Mouse (Mus musculus) urinary bladder, postnatal 4 days (tissue): Measurements from ENCODE around the gene Gm21983.

Source experiments
- DNase-seq, 2 experiments: peaks; one replicate each; pipeline ENCODE4 v3.0.0; 2021 to 2022; ENCODE audit warnings: low spot score in 2 of 2

Gene Gm21983

DNA sequence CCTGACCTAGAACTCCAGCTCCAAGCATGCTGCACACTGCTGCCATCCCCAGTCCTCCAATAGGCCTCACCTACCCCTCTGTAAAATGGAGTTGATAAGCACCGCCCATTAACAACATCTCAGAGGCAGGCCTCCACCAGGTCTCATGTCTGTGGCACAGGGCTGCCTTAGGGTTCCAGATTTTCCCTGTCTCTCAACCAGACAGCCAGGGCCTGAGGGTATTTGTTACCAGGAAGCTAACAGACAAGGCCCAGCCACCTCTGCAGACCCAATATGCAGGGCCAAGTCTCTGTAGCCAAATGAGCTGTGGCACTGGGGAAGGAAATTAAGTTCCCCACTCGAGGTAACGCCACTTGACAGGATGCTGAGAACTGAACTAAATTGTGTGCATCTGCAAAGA is 20.0 kb downstream of the Gm21983 start:
- no peak for DNase-seq

DNA sequence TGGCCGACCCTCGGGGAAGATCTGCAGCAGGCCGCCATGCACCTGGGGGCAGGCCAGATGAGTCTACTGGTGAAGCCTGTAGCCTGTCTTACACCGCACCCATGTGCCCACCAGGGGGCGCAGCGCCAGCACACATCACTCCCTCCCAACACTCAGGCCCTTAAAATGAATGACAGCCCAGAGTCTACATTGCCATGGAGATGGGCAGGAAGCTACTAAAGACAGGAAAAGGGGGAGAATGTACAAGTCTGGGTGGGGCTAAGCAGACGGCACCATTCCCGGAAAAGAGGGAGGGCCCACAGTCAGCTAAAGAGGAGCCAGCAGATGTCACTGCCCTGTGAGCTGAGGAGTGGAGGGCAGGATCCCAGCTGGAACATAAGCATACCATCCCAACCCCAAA is 21.0 kb downstream of the Gm21983 start:
- DNase-seq: peak; percentile 81 to 91

DNA sequence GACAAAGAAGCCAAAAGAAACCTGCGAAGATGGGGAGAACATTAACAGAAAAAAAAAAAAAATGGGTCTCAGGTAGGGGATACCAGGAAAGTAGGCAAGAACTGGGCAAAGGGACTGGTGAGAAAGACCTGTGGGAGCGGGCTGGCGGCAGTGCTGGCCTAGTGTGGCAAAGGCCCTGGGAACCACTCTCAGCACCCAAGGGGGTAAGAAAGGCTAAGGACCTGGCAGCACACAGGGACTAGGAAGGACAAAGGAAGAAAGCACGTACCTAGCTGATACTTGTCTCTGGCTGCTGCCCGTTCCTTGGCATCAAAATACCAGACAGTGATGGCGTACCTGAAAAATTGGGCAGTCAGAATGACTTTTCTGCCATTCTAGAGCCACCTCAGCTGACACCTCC is 21.6 kb downstream of the Gm21983 start:
- DNase-seq: no peak

DNA sequence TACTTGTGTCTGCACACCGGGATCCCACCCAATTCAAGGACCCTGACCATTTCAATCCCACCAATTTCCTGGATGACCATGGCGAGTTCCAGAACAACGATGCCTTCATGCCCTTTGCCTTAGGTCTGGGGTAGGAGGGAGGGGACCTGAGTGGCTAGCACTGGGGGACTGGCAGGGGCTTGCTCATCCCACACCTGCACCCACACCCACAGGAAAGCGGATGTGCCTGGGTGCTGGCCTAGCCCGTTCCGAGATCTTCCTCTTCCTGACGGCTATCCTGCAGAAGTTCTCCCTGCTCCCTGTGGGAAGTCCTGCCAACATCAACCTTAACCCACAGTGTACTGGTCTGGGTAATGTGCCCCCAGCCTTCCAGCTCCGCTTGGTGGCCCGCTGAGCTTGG is 22.7 kb downstream of the Gm21983 start:
- no peak for DNase-seq

DNA sequence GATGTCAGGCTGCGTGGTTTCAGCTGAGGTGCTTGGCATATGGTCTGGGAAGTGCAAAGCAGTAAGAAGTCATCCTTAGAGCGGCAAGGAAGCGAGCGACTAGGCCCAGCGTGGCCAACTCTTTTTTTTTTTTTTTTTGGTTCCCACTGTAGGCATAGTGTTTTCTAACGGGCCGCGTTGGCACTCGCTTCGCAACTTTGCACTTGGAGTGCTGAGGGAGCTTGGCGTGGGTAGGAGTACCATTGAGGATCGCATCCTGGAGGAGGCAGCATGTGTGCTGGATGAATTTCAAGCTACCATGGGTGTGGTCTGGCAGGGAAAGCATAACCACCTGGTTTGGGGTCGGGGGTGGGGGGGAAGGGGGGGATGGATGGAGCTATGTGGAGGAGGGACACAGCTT is 24.9 kb downstream of the Gm21983 start:
- DNase-seq: no peak

DNA sequence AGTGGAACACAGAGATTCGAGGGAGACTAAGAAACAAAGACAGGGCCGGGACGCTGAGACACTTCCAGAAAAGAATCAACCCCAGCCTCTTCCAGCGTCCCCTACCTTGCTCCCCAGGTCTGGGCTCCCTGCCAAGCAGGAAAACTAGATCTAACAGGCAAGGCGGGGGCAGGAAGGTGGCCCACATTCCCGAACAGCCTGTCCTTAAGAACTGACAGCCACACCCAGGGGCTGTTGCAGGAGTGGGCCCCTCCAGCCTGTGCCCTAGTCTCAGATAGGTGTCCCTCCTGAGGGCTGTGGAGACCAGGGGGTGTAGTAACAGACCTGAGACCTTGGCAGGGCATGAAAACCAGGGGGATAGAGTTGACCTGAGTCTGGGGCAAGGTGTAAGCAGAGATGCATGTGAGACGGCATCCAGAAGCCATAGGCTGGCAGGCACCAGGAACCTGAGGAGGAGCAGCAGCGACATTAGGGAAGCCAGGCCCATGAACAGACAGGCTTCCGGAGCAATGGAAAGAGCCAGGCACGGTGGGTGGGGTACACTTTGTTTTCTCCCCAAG is 27.6 kb downstream of the Gm21983 start, which contains the start of gene Cyp2t4:
TSS of gene Cyp2t4 (plus strand) at position 510 of the 560 bp plus-strand sequence.
- DNase-seq: no peak

DNA sequence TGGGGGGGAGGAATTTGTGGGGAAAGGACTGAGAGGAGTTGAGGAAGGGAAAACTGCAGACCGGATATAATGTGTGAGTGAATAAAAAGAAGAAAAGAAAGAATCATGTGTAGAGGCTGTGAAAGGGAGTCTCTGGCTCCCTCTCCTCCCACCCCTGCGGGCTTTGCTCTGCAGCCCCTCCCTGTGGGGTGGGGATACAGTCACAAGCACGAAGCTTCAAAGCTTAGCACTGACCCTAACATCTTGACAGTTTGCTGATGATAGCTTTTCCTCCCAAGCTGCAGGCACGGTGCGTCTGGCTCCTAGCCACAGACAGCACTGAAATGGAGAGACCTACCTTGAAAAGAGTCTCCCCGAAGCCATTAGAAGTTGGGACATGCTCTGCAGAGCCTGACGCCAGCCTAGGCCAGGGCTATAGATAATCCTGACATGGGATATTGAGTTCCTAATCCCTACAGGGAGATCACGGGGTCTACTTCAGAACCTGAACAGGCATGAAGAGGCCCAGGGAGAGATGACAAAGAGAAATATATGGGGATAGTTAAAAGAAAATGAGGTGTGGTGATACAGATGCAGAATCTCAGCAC is 44.4 kb downstream of the Gm21983 start:
- no peak for DNase-seq

DNA sequence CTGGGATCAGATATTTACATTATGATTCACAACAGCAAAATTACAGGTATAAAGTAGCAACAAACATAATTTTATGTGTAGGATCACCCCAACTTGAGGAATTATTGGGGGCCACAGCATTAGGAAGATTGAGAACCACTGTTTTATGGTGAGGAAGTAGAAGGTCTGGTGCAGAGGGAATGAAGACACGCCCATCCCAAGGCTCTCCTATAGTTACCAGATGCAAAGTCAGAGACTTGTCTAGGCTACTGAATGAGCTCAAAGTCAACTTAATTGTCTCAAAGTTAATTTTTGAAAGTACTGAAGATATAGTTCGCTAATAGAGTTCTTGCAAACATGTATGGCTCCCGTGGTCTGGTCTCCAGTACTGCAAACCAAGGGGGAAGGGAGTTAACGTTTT is 47.1 kb downstream of the Gm21983 start:
- no peak for DNase-seq

DNA sequence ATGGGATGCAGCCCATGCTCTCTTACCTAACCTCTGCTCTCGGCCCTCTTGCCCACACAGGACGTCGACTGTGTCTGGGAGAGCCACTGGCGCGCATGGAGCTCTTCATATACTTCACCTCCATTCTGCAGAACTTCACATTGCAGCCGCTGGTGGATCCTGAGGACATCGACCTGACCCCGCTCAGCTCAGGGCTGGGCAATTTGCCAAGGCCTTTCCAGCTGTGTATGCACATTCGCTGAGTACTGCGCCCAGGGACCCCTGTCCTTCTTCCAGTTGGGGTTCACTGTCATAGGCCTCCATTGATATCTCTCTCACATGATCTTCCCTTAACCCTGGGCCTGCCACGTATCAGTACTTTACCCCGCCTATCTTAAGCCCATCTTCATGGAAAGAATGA is 47.7 kb downstream of the Gm21983 start:
- DNase-seq: no peak

DNA sequence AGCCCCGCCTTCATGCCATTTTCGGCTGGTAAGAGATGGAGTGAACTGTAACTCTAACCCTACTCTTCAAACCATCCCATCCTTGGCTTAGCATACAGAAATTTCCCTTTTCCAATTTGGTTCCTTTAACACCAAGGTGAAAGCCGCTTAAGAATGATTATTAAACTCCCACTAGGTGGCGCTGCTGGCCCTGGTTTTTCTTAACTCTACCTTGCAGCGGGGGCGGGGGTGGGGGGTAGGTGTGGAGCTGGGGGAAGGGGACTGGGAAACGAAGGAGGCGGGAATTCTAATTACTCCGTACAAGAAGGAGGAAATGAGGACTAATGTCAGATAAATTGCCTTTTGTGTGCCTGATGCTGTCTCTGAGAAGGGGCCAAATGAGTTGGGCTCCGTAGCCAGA is 48.3 kb downstream of the Gm21983 start:
- no peak for DNase-seq

DNA sequence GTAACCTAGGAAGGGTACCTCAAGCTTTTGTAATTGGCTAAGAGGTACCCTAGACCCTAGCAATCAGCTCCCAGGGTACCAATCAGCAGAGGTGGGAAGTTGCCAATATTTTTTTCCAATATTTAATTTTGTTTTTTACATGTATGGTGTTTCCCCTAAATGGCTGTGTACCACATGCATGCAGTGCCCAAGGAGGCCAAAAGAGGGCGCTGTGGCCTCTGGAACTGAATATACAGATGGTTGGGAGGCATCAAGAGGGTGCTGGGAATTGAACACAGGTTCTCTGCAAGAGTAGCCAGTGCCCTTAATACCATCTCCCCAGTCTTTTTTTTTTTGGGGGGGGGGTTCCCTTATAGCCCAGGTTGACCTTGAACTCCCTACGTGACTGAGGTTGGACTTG is 49.5 kb downstream of the Gm21983 start:
- no peak for DNase-seq

DNA sequence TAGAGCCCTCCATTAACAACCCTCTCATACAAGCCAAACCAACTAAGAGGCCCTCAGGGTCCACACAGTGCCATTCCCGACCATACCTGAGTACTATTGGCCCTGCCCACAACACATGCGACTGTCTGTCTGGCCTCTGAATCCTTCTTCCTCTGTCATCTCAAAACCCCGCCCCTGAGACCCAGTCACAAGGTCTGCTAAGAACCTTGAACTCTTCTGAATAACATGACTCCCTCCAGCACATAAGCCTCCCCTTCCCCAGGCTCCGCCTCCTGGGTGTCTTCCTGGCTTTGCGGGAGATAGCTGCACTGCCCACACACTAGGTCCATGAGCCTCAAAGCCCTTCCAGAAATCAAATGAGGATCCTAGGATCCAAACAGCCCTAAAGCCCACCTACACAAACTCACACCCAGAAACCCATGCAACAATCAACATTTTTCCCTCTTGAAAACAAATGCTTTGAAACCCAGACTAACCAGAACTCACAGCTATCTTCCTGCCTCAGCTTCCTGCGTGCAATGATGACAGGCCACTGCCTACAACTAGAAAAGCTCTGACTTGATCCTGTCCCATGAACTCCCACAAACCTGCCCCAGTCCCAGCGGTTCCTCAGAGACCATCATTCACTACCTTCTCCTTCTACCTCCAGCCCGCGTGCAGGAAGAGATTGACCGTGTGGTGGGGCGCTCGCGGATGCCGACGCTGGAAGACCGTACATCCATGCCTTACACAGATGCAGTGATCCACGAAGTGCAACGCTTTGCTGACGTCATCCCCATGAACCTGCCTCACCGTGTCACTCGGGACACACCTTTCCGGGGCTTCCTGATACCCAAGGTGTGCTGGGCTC is 50.1 kb downstream of the Gm21983 start:
- DNase-seq: no peak

DNA sequence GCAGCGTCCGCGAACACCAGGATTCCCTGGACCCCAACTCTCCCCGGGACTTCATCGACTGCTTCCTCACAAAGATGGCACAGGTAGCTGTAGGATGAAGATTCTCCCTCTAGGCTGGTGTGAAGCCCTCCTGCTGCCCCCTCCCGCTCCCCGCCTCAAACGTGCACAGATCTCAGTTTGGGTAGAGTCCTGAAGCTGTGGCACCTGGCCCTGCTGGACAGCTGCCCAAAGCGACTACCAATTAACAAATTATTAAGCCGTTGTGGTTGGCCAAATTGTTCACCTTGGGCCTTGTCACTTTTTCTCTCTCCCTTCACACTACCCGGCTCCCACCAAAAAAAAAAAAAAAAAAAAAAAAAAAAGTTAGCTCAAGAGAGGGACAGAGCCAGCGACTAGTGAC is 51.1 kb downstream of the Gm21983 start:
- DNase-seq: no peak

DNA sequence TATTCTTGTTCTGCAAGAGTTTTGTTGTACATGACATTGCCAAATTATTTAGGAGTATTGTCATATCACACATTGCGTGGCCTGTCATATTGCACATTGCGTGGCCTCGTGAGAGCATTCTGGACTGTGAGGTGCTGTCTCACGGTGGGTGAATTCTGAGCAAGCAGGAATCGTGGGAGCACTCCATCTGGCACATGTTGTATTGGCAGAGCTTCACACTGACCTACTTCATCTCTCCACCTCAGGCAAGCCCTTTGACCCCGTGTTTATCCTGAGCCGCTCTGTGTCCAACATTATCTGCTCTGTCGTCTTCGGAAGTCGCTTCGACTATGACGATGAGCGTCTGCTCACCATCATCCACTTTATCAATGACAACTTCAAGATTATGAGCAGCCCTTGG is 51.9 kb downstream of the Gm21983 start:
- no peak for DNase-seq

DNA sequence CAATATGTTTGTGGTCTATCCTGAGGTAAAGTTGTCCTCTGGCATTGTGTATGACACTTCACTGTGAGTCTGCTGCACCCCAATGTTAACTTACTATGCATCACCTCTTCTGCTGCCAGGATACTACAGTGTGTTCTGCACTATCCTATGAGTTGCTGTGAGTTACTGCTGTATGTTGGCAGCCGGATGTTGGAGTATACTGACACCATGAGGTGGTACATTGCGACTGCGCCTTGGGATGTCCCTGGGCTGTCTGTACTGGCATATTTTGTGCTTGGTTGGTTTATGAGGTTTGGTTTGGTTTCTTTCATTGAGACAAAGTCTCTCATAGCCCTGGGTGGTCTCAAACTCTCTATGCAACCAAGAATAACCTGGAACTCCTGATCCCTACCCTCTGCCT is 52.7 kb downstream of the Gm21983 start:
- DNase-seq: no peak

DNA sequence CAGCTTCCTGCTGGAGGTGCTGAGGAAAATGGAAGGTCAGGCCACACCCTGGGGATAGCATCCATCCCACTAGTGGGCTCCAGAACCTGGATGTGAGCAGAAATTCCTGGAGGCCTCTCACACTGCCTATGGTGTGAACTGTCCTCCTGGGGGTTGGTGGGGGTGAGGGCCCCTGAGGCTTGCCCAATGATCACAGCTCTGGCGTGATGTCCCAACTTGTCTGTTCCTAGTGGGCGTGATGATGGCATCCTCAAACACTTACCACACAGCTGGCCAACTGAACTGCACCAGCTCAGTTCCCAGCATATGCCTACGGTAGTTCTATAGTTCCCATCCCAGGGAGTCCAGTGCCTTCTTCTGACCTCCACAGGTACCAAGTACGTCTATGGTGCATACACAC is 55.9 kb downstream of the Gm21983 start:
- no peak for DNase-seq

DNA sequence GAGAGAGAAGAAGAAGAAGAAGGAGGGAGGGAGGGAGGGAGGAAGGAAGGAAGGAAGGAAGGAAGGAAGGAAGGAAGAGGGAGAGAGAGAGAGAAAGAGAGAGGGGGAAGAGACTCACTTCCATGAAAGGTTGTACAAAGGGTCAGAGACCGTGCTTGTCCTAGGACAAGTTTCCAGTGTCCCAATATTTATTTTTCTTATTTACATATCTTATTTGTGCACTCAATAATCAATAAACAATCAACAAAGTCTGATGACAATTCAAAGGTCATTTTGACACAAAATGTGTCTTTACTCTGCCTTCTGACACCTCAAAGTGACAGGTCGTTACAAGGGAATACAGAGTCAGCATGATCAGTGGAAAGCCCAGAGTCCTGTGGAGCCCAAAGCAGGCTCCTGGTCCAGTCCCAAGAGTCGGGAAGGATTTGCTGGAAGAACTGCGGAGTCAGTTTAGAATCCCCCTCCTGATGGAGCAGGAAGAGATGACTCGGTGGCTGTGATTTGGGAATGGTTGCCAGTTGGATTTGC is 56.5 kb downstream of the Gm21983 start:
- no peak for DNase-seq

DNA sequence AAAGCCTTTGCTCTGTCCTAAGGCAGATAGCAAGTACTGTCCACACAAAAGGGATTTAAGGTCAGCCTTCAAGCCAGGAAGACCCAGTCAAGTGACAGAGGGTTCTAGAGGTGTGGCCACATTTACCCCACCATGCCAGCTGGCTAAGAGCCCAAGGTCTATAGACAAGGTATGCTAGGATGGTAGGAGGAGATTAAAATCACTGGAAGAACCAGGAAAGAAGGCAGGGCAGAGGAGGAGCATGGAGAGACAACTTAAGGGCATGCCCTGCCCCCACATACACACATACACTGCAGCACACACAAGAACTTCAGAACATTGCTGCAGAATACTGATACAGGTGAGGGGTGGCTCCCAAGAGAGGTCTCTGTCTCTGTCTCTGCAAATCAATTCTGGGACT is 61.2 kb downstream of the Gm21983 start, which contains the start of gene Cyp2f2:
TSS of gene Cyp2f2 (plus strand) at position 234 of the 400 bp plus-strand sequence.
- DNase-seq: no peak
